Mouse (Mus musculus) thymus, adult 2 months (tissue): ENCODE measurements at regions not wholly inside any gene's neighbourhood (a gene's known extent, or its start where the extent isn't known, plus 50 kb on each side); places are given as distances from the start of the nearest gene placed in this dataset.

Experiments
- DNase-seq: peaks from one replicate; pipeline ENCODE4 v3.0.0; 2021
- H3K27ac ChIP-seq: fragments of 200-500 bp; 2 replicates; pipeline ENCODE4 v1.5.1; 2012; ENCODE audit warnings: low read length, control low read depth; ENCODE audit not compliant: control insufficient read depth, insufficient read depth
- H3K27me3 ChIP-seq: fragments of 200-500 bp; 2 replicates; pipeline ENCODE4 v1.6.1; 2012; ENCODE audit warnings: mild to moderate bottlenecking, low read length, moderate library complexity, mixed read lengths; ENCODE audit not compliant: control insufficient read depth, insufficient read depth
- H3K36me3 ChIP-seq: fragments of 200-500 bp; 2 replicates; pipeline ENCODE4 v1.6.1; 2012; ENCODE audit warnings: mild to moderate bottlenecking, low read length, moderate library complexity; ENCODE audit not compliant: control insufficient read depth, insufficient read depth
- H3K4me1 ChIP-seq: fragments of 200-500 bp; replicated peaks from 2 replicates; pipeline ENCODE4 v1.6.1; 2012; ENCODE audit warnings: low read length; ENCODE audit not compliant: control insufficient read depth, insufficient read depth
- H3K4me3 ChIP-seq: fragments of 200-500 bp; 2 replicates; pipeline ENCODE4 v1.5.1; 2012; ENCODE audit warnings: mild to moderate bottlenecking, low read length, control low read depth, moderate library complexity; ENCODE audit not compliant: control insufficient read depth, insufficient read depth
- CTCF ChIP-seq: fragments of 200-500 bp; IDR thresholded peaks from 2 replicates; pipeline ENCODE4 v1.5.1; 2012; ENCODE audit warnings: mild to moderate bottlenecking, control low read depth, low read length, moderate library complexity, borderline replicate concordance; ENCODE audit not compliant: control insufficient read depth, poor library complexity, insufficient read depth; ENCODE audit errors: extremely low read depth
- POLR2A ChIP-seq: fragments of 200-500 bp; IDR thresholded peaks from 2 replicates; pipeline ENCODE4 v1.6.1; 2012; ENCODE audit warnings: mild to moderate bottlenecking, low read length, control low read depth, moderate library complexity; ENCODE audit not compliant: control insufficient read depth, poor library complexity, insufficient read depth; ENCODE audit errors: extremely low read depth
- WGBS: fragments of 180-500 bp; shearing (Covaris S2); methylation state at CpG from one replicate; pipeline ENCODE4 v1.1.7; 2018; 5-methylcytosine and 5-hydroxymethylcytosine counted together

GRCm38 (mm10) chr8:127820741-127821170 is 537.6 kb upstream of the Nrp1 start:
- no peak for TF ChIP-seq CTCF
- no peak for TF ChIP-seq POLR2A
- no peaks in the 10 kb centered on the region for H3K27me3 ChIP-seq
- H3K36me3 ChIP-seq: no peaks in the 10 kb centered on the region
- peaks cover 5% of the 10 kb centered on the region; the same call in 1 of the 2 replicates for H3K4me1 ChIP-seq
- H3K27ac ChIP-seq: no peak overlapping the region
- no peak for DNase-seq
- WGBS: 92% methylated on average over 1 of the region's 1 CpGs
- H3K4me3 ChIP-seq: no peak overlapping the region

- Histone ChIP-seq H3K36me3 (no peaks in the 10 kb centered on the region), H3K4me1 (peaks cover 5% of the 10 kb centered on the region; the same call in 1 of the 2 replicates), H3K27me3 (no peaks in the 10 kb centered on the region), H3K27ac (no peak overlapping the region), H3K4me3 (no peak overlapping the region)
- no peak for DNase-seq
- TF ChIP-seq POLR2A: no peak
- TF ChIP-seq CTCF: no peak
- WGBS: 43% methylated on average over 1 of the region's 1 CpGs
These were observed 536.8 kb upstream of the Nrp1 start for GRCm38 (mm10) chr8:127821646-127822045.

GRCm38 (mm10) chr8:127825041-127825440 is 533.4 kb upstream of the Nrp1 start:
- WGBS: 81% methylated on average over 2 of the region's 2 CpGs
- DNase-seq: peak; percentile 23
- Histone ChIP-seq H3K4me3 (no peak overlapping the region), H3K36me3 (no peaks in the 10 kb centered on the region), H3K27ac (peak overlapping the region; percentile 50; the same call in 1 of the 2 replicates), H3K4me1 (peaks cover 5% of the 10 kb centered on the region; the same call in 1 of the 2 replicates), H3K27me3 (no peaks in the 10 kb centered on the region)
- TF ChIP-seq POLR2A (no peak), CTCF (no peak)

- Histone ChIP-seq H3K4me3 (no peak overlapping the region), H3K36me3 (no peaks in the 10 kb centered on the region), H3K27ac (no peak overlapping the region), H3K4me1 (0 out of 2 replicates have a peak, but pooled peaks cover 2% of the 10 kb centered on the region), H3K27me3 (no peaks in the 10 kb centered on the region)
- no peak for DNase-seq
- TF ChIP-seq CTCF: no peak
- no peak for TF ChIP-seq POLR2A
- 92% methylated on average over 5 of the region's 5 CpGs for WGBS
These were observed 530.6 kb upstream of the Nrp1 start for GRCm38 (mm10) chr8:127827826-127828225.

- Histone ChIP-seq H3K4me1 (no peaks in the 10 kb centered on the region), H3K27ac (no peak overlapping the region), H3K27me3 (no peaks in the 10 kb centered on the region), H3K4me3 (no peak overlapping the region), H3K36me3 (no peaks in the 10 kb centered on the region)
- no peak for TF ChIP-seq POLR2A
- no peak for TF ChIP-seq CTCF
- no peak for DNase-seq
- WGBS: 93% methylated on average over 1 of the region's 1 CpGs
These were observed 528.7 kb upstream of the Nrp1 start for GRCm38 (mm10) chr8:127829659-127830058.

GRCm38 (mm10) chr8:127834006-127834405 is 524.4 kb upstream of the Nrp1 start:
- Histone ChIP-seq H3K36me3 (no peaks in the 10 kb centered on the region), H3K4me1 (no peaks in the 10 kb centered on the region), H3K4me3 (no peak overlapping the region), H3K27me3 (no peaks in the 10 kb centered on the region), H3K27ac (no peak overlapping the region)
- no peak for DNase-seq
- TF ChIP-seq POLR2A: no peak
- no peak for TF ChIP-seq CTCF
- WGBS: 93% methylated on average over 3 of the region's 3 CpGs
